Mouse (Mus musculus) liver, embryonic 15.5 days (tissue): ENCODE measurements around the gene Gm17334. TPM values are rescaled to one million over a fixed set of nuclear protein-coding genes. Genes with fewer than 3 reads are reported as not detected.
"Not testable (repeated sequence)": the region's sequence is repeated elsewhere in the genome, so short reads cannot be mapped to it uniquely, and the experiment has no call there.

Experiments used
- ATAC-seq: fragments of 200-750 bp; cut with Nextera tagmentation; 2 replicates; pipeline ENCODE4 v1.8.0; 2017; ENCODE audit warnings: moderate number of reproducible peaks, mild to moderate bottlenecking, moderate library complexity; ENCODE audit not compliant: insufficient read depth
- H3K27ac ChIP-seq: fragments of 300-500 bp; sonication (generic); replicated peaks from 2 replicates; pipeline ENCODE4 v1.5.1; 2015; ENCODE audit warnings: mild to moderate bottlenecking, inconsistent platforms
- H3K27me3 ChIP-seq: fragments of 300-500 bp; sonication (generic); 2 replicates; pipeline ENCODE4 v1.6.1; 2015; ENCODE audit warnings: mild to moderate bottlenecking, inconsistent platforms
- H3K36me3 ChIP-seq: fragments of 300-500 bp; sonication (generic); replicated peaks from 2 replicates; pipeline ENCODE4 v1.6.1; 2015; ENCODE audit warnings: moderate library complexity, mild to moderate bottlenecking, inconsistent platforms
- H3K4me1 ChIP-seq: fragments of 300-500 bp; sonication (generic); replicated peaks from 2 replicates; pipeline ENCODE4 v1.6.1; 2015; ENCODE audit warnings: inconsistent platforms
- H3K4me2 ChIP-seq: fragments of 300-500 bp; sonication (generic); 2 replicates; pipeline ENCODE4 v1.6.1; 2015; ENCODE audit warnings: moderate library complexity, mild to moderate bottlenecking, inconsistent platforms
- H3K4me3 ChIP-seq: fragments of 300-500 bp; sonication (generic); replicated peaks from 2 replicates; pipeline ENCODE4 v1.5.1; 2015; ENCODE audit warnings: mild to moderate bottlenecking, inconsistent platforms
- H3K9ac ChIP-seq: fragments of 300-500 bp; sonication (generic); 2 replicates; pipeline ENCODE4 v1.6.1; 2015; ENCODE audit warnings: moderate library complexity, mild to moderate bottlenecking, inconsistent platforms
- H3K9me3 ChIP-seq: fragments of 300-500 bp; sonication (generic); replicated peaks from 2 replicates; pipeline ENCODE4 v1.6.1; 2016; ENCODE audit warnings: inconsistent platforms
- WGBS: fragments of 180-500 bp; shearing (Covaris S2); methylation state at CpG from one replicate; pipeline ENCODE4 v1.1.7; 2015; ENCODE audit warnings: mixed read lengths; ENCODE audit not compliant: insufficient replicate concordance; 5-methylcytosine and 5-hydroxymethylcytosine counted together
- polyA plus RNA-seq: library from polyadenylated mRNA; unstranded; fragments of >200 nt; fragmentation: Nextera tagmentation; extraction: Ambion mirVana; gene quantifications from 2 replicates; pipeline ENCODE4 v1.2.1, GENCODE M21; 2015

Gene Gm17334
- polyA plus RNA-seq, 1 experiment from 2014 or later, result 0.16 TPM

- WGBS, result 48% methylated on average over 22 of the region's 22 CpGs
- Histone ChIP-seq H3K4me3 (no peak overlapping the region), H3K9me3 (no peaks in the 10 kb centered on the region), H3K36me3 (no peaks in the 10 kb centered on the region), H3K27ac (no peak overlapping the region), H3K4me1 (peaks cover 43% of the 10 kb centered on the region), H3K4me2 (no peak overlapping the region), H3K9ac (no peak overlapping the region), H3K27me3 (peaks cover 9% of the 10 kb centered on the region)
- ATAC-seq, result no peak
Measured at GRCm38 (mm10) chr11:53759545-53760406, 13.2 kb downstream of the Gm17334 start.

DNA sequence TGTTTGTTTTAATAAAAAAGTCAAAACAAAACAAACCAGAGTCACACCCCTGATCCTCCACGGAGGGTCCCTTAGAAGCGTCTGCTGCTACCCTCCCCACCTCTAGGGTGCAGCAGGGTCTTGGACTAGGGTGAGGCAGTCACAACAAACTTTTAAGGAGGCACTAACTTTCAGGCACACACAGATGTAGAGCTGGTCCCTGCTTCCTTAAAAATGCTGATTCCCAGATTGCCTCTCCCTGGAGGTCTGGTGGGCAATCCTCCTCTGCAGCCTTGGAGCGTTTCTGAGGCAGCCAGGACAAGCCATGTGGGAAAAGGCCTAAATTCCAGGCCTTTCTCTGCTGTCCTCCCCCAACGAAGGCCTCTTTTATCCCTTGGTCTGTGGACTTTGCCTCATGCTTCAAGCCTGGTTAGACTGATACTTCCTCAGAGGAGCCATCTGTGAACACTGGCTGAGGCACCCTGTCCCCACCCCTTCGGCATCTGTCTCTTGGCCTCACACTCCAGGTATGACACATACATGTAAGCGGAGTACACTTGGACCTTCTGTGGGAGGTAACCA lies 14.1 kb downstream of the Gm17334 start:
- no peaks in the 10 kb centered on the region for H3K36me3 ChIP-seq
- no peak overlapping the region for H3K27ac ChIP-seq
- peaks cover 34% of the 10 kb centered on the region for H3K4me1 ChIP-seq
- ATAC-seq, result no peak
- H3K27me3 ChIP-seq, result peaks cover 5% of the 10 kb centered on the region; the same call in 1 of the 2 replicates
- 41% methylated on average over 6 of the region's 6 CpGs for WGBS
- H3K9ac ChIP-seq, result no peak overlapping the region
- no peaks in the 10 kb centered on the region for H3K9me3 ChIP-seq
- no peak overlapping the region for H3K4me2 ChIP-seq
- H3K4me3 ChIP-seq, result no peak overlapping the region

DNA sequence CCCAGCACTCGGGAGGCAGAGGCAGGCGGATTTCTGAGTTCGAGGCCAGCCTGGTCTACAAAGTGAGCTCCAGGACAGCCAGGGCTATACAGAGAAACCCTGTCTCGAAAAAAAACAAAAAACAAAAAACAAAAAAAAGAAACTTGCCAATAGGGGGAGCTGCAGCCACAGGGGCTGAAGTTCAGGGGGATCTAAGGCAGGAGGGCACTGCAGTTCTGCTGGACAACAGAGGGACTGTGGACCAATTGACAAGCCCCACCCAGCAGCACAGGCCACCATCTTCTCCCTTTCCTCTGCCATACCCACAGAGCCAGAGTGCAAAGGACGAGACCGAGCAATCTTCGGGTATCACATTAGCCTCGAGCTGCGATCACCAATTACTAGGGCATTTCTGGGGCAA lies 15.0 kb downstream of the Gm17334 start:
- H3K9me3 ChIP-seq, H3K36me3 ChIP-seq, H3K27me3 ChIP-seq, H3K27ac ChIP-seq, ATAC-seq, H3K9ac ChIP-seq, H3K4me3 ChIP-seq, H3K4me2 ChIP-seq: not testable (repeated sequence)
- peaks cover 25% of the 10 kb centered on the region for H3K4me1 ChIP-seq
- WGBS, result 61% methylated on average over 9 of the region's 9 CpGs

DNA sequence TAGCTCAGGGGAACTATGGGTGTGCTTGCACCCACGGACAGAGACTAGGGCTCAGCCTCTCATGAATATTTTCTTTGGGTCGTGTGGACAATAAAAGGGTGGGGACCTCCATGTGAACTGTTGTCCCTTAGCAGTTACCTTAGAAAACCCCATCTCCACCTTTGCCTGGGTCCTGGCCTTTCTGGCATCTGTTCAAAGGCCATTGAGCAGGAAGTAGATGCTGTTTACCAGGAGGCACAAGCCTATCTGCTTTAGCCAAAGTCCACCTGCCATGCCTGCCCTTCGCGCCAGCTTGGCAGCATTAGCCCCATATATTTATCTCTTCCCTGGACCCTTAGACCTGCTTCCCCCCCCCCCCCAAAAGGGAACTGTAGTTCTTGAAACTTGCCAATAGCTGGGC lies 15.4 kb downstream of the Gm17334 start:
- Histone ChIP-seq H3K27me3 (no peaks in the 10 kb centered on the region), H3K4me2 (no peak overlapping the region), H3K4me1 (peaks cover 21% of the 10 kb centered on the region), H3K4me3 (no peak overlapping the region), H3K27ac (no peak overlapping the region), H3K36me3 (no peaks in the 10 kb centered on the region), H3K9ac (no peak overlapping the region), H3K9me3 (no peaks in the 10 kb centered on the region)
- ATAC-seq, result no peak
- 61% methylated on average over 4 of the region's 4 CpGs for WGBS

DNA sequence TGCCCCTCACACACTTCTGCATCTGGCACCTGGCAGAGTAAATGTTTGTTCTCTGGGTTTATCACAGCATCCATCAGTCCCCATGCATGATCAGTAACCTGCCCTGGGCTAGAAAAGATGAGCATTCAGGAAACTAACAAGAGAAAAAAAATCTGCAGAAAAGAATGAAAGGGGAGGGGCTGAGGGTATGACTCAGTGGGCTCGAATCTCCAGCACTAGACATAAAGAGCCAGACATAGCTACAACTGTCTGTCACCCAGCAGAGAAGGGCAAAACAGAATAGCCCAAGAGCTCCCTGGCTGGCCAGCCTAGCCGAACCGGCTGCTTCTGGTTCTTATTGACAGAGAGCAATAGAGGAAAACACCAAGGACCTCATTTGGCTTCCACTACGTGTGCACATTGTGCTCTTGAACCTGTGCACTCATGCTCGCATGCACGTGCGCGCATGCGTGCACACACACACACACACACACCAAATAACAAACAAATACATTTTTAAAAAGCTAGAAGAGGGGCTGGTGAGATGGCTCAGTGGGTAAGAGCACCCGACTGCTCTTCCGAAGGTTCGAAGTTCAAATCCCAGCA lies 17.9 kb downstream of the Gm17334 start:
- H3K4me2 ChIP-seq, result no peak overlapping the region
- 74% methylated on average over 12 of the region's 12 CpGs for WGBS
- ATAC-seq, result no peak
- no peak overlapping the region for H3K9ac ChIP-seq
- no peaks in the 10 kb centered on the region for H3K36me3 ChIP-seq
- H3K27me3 ChIP-seq, result no peaks in the 10 kb centered on the region
- no peak overlapping the region for H3K27ac ChIP-seq
- H3K4me3 ChIP-seq, result no peak overlapping the region
- peaks cover 9% of the 10 kb centered on the region for H3K4me1 ChIP-seq
- H3K9me3 ChIP-seq, result no peaks in the 10 kb centered on the region

DNA sequence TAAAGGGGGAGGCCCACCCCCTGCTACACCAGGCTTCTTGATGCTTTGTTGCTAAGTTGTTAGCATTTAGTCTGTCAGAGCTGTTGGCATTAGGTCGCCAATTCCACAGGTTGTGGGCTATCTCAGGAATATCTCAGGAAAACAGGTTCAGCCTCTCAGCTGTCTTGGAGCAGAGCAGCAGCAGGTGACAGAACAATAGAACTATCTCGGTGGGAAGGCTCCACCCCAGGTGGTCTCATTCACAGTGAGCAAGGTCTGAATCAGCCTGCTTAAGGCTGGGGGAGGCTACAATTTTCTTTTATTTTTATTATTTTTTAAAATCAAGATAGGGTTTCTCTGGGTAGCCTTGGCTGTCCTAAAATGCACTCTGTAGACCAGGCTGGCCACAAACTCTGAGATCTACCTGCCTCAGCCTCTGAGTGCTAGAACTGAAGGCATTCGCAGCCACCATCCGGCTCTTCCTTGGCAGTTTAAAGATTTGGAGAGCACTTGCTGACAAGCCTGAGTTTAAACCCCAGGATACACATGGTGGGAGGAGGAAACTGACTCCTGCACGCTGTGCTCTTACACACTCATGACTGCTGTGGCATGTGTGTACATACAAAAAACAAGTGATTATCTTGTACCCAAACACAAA lies 23.2 kb downstream of the Gm17334 start:
- Histone ChIP-seq H3K4me1 (no peaks in the 10 kb centered on the region), H3K9me3 (no peaks in the 10 kb centered on the region), H3K27ac (no peak overlapping the region), H3K27me3 (no peaks in the 10 kb centered on the region), H3K4me2 (no peak overlapping the region), H3K4me3 (no peak overlapping the region), H3K9ac (no peak overlapping the region), H3K36me3 (no peaks in the 10 kb centered on the region)
- ATAC-seq, result no peak
- WGBS, result 61% methylated on average over 5 of the region's 5 CpGs

DNA sequence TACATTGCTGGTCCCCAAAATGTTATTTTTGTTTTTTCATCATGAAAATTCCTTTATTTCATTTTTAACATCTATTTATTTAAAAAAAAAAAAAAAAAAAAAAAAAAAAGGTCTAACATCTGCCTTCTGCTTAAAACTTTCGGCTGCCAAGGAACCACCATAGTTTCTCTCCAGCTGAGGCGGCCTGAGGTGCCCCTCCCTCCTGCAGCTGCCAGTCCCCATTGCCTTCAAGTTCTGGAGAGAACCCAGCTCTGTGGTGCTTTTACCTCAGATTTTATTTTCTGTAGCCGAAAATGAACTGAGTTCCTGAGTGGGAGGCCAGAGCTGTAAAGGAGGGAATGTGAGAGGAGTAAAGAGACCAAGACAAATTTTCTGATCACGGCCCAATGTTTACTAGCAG lies 23.7 kb downstream of the Gm17334 start:
- no peaks in the 10 kb centered on the region for H3K9me3 ChIP-seq
- no peaks in the 10 kb centered on the region for H3K36me3 ChIP-seq
- ATAC-seq, result no peak
- H3K4me3 ChIP-seq, result no peak overlapping the region
- H3K9ac ChIP-seq, result no peak overlapping the region
- H3K27me3 ChIP-seq, result no peaks in the 10 kb centered on the region
- 61% methylated on average over 4 of the region's 4 CpGs for WGBS
- no peaks in the 10 kb centered on the region for H3K4me1 ChIP-seq
- no peak overlapping the region for H3K27ac ChIP-seq
- no peak overlapping the region for H3K4me2 ChIP-seq

GRCm38 (mm10) chr11:53748614-53749013 lies 24.4 kb downstream of the Gm17334 start:
- Histone ChIP-seq H3K36me3 (no peaks in the 10 kb centered on the region), H3K9me3 (no peaks in the 10 kb centered on the region), H3K4me2 (no peak overlapping the region), H3K4me3 (no peak overlapping the region), H3K27me3 (no peaks in the 10 kb centered on the region), H3K4me1 (no peaks in the 10 kb centered on the region), H3K9ac (no peak overlapping the region), H3K27ac (no peak overlapping the region)
- no peak for ATAC-seq
- 42% methylated on average over 6 of the region's 6 CpGs for WGBS

DNA sequence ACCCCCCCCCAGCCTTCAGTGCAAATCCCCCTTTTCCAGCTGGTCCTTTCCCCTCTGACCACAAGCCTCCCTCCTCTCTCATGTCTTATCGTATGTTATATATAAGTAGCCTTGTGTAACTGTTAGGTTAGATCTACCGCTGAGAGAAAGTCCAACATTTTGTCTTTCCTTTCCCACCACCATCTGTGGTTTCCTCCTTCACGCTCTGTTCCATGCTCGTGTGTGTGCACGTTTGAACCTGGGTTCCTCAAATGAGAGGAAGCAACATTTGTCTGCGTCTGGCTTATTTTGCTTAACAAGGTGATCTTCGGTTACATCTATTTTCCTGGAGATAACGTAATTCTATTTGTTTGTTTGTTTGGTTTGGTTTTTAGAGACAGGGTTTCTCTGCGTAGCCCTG lies 25.0 kb downstream of the Gm17334 start:
- Histone ChIP-seq H3K27me3 (no peaks in the 10 kb centered on the region), H3K4me1 (no peaks in the 10 kb centered on the region), H3K27ac (no peak overlapping the region), H3K4me3 (no peak overlapping the region), H3K9ac (no peak overlapping the region), H3K9me3 (no peaks in the 10 kb centered on the region), H3K36me3 (no peaks in the 10 kb centered on the region), H3K4me2 (no peak overlapping the region)
- 35% methylated on average over 9 of the region's 9 CpGs for WGBS
- no peak for ATAC-seq

GRCm38 (mm10) chr11:53745260-53745659 lies 27.7 kb downstream of the Gm17334 start:
- Histone ChIP-seq H3K27ac (no peak overlapping the region), H3K9ac (no peak overlapping the region), H3K4me3 (no peak overlapping the region), H3K4me2 (no peak overlapping the region), H3K9me3 (no peaks in the 10 kb centered on the region), H3K27me3 (no peaks in the 10 kb centered on the region), H3K4me1 (no peaks in the 10 kb centered on the region), H3K36me3 (no peaks in the 10 kb centered on the region)
- no peak for ATAC-seq
- WGBS, result 70% methylated on average over 2 of the region's 2 CpGs

DNA sequence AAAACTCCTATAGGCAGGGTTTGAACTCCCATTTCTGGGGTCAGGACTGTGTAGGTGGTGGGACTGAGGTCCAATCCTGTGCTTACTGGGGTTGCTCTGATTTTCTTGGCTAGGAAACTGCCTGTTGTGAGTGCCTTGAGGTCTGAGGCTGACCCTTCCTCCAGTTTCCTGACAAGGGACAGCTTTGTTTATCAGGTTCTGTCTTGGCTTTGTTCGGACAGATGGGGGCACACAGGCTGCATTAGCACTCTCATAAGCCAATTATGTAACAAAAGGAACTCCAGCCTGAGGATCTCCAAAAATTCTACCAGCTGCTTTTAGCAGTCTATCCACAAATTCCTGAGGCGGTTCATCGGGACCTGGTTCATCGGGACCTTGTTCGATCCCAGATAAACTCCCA lies 30.6 kb downstream of the Gm17334 start:
- H3K9me3 ChIP-seq, result no peaks in the 10 kb centered on the region
- 37% methylated on average over 5 of the region's 5 CpGs for WGBS
- no peaks in the 10 kb centered on the region for H3K27me3 ChIP-seq
- no peak overlapping the region for H3K4me2 ChIP-seq
- no peaks in the 10 kb centered on the region for H3K4me1 ChIP-seq
- no peak overlapping the region for H3K27ac ChIP-seq
- ATAC-seq, result no peak
- no peak overlapping the region for H3K4me3 ChIP-seq
- H3K36me3 ChIP-seq, result no peaks in the 10 kb centered on the region
- no peak overlapping the region for H3K9ac ChIP-seq
